Mouse (Mus musculus): ENCODE results near the gene Esp3. TPM values are rescaled to one million over a fixed set of nuclear protein-coding genes. Genes with fewer than 3 reads are reported as not detected.
"Not testable (repeated sequence)": the region's sequence is repeated elsewhere in the genome, so short reads cannot be mapped to it uniquely, and the experiment has no call there.

Gene Esp3
- total RNA-seq (2021), result not detected
- long read RNA-seq, experiment 1, result 0 reads
- long read RNA-seq, experiment 2, result 0 reads

DNA sequence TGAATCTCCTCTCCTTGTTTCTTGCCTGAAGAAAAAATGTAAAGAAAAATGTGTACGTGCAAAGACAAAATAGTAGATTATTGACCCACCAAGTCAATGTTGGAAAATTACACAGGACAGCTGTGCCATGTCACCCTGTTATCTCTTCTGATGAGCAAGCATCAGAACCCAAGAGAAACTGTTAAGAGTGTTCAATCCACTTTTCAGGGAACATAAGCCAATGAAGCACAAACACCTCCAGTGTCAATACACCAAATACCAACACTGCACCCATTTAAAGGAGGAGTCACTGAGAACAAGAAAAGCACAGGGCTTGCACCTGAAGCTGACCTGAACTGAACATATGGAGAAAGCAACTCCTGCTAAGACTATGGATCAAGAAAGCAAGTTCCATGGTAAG is at the start of gene Esp3:
Gene Esp3, plus strand, starts transcription at position 301 of the 400 bp plus-strand sequence.
- not testable (repeated sequence) for DNase-seq

DNA sequence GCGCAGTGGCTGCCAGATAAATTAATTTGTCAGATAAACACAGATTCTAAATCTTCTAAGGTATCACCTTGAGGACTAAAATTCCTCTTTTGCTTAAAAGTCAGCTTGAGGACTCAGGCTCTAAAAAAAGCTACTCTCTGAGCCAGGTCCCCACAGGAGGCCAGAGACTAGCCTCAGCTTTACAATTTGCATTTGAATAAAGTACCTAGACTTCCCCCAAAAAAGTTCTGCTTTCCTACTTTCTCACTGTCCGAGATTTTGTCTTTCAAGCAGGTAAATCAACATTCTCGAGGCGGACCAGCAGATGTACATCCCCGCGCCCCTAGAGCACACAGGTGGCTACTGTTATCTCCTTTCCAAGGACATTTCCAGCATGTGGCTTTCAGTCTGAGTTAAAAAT is 48.0 kb upstream of the Esp3 start:
- not testable (repeated sequence) for DNase-seq

- DNase-seq, result no peak
Measured at GRCm38 (mm10) chr17:40591297-40591696, 40.6 kb upstream of the Esp3 start.

GRCm38 (mm10) chr17:40598294-40598693 is 33.6 kb upstream of the Esp3 start, which contains the start of gene Esp4:
TSS of gene Esp4 (plus strand) at chr17:40598594.
- no peak for DNase-seq

GRCm38 (mm10) chr17:40662118-40662679 is 30.3 kb downstream of the Esp3 start:
- not testable (repeated sequence) for DNase-seq

GRCm38 (mm10) chr17:40663161-40663811 is 31.4 kb downstream of the Esp3 start:
- DNase-seq, result not testable (repeated sequence)

Other genes with a start within 250 kb of the Esp3 start
- gene Esp8, start 112.1 kb upstream of the Esp3 start, total RNA-seq (2021), result not detected
- not detected for gene Esp6, start 70.6 kb upstream of the Esp3 start, total RNA-seq (2021)
- gene Esp4, start 33.5 kb upstream of the Esp3 start, total RNA-seq (2021), result not detected
- not detected for gene Esp1, start 95.0 kb downstream of the Esp3 start, total RNA-seq (2021)
- gene Crisp2, start 174.9 kb downstream of the Esp3 start, total RNA-seq (2021), result not detected
- gene Rhag, start 179.1 kb downstream of the Esp3 start, total RNA-seq (2021), result not detected
- under 1 TPM; 0.26 to 0.52 TPM for gene 9130008F23Rik, start 248.5 kb downstream of the Esp3 start, total RNA-seq (2021)

All from heart, adult 18-20 months (tissue).